Mouse (Mus musculus): Measurements from ENCODE around the gene Egfr. TPM values are rescaled to one million over a fixed set of nuclear protein-coding genes. Genes with fewer than 3 reads are reported as not detected.
A peak's percentile ranks its signal among the peaks of the same experiment; 100 is the strongest.

Gene Egfr
- polyA plus RNA-seq, 1 experiment from 2014 or later: 2.5 TPM

GRCm38 (mm10) chr11:16900653-16901416, 148.8 kb downstream of the Egfr start:
- Histone ChIP-seq H3K27ac (replicated peaks in 1 of 2; ENCODE audit: control insufficient read depth in 1 of 2, insufficient read depth in 1 of 2, low read depth in 2 of 2, low read length in 2 of 2) (no peak overlapping the region), H3K9me3 (ENCODE audit: control insufficient read depth, low read length) (no peaks in the 10 kb centered on the region), H3K36me3 (ENCODE audit: control insufficient read depth, insufficient read depth, low read length) (no peaks in the 10 kb centered on the region), H3K9ac (ENCODE audit: low read length) (no peak overlapping the region), H3K27me3 (ENCODE audit: control insufficient read depth, insufficient read depth, low read length) (no peaks in the 10 kb centered on the region), H3K4me2 (ENCODE audit: low read length) (no peak overlapping the region), H3K4me3 (ENCODE audit: control insufficient read depth in 1 of 2, insufficient read depth in 1 of 2, low read depth in 1 of 2, low read length in 2 of 2) (no peak overlapping the region), H3K4me1 (ENCODE audit: control insufficient read depth in 2 of 2, insufficient read depth in 2 of 2, low read length in 2 of 2) (peaks cover 0 to 16% of the 10 kb centered on the region in 2 experiments; a peak in 1 of 4 replicates)
- ATAC-seq (ENCODE audit: insufficient number of reproducible peaks, insufficient read depth, low FRiP score, low read depth): no peak
- 71% methylated on average over 8 of the region's 8 CpGs for WGBS

GRCm38 (mm10) chr11:16904302-16905011, 152.5 kb downstream of the Egfr start:
- Histone ChIP-seq H3K27me3 (ENCODE audit: control insufficient read depth, insufficient read depth, low read length) (no peaks in the 10 kb centered on the region), H3K9ac (ENCODE audit: low read length) (no peak overlapping the region), H3K27ac (replicated peaks in 1 of 2; ENCODE audit: control insufficient read depth in 1 of 2, insufficient read depth in 1 of 2, low read depth in 2 of 2, low read length in 2 of 2) (no peak overlapping the region), H3K36me3 (ENCODE audit: control insufficient read depth, insufficient read depth, low read length) (no peaks in the 10 kb centered on the region), H3K4me3 (ENCODE audit: control insufficient read depth in 1 of 2, insufficient read depth in 1 of 2, low read depth in 1 of 2, low read length in 2 of 2) (no peak overlapping the region), H3K4me2 (ENCODE audit: low read length) (no peak overlapping the region), H3K4me1 (ENCODE audit: control insufficient read depth in 2 of 2, insufficient read depth in 2 of 2, low read length in 2 of 2) (peaks cover 0 to 18% of the 10 kb centered on the region in 2 experiments; a peak in 1 of 4 replicates), H3K9me3 (ENCODE audit: control insufficient read depth, low read length) (no peaks in the 10 kb centered on the region)
- no peak for ATAC-seq (ENCODE audit: insufficient number of reproducible peaks, insufficient read depth, low FRiP score, low read depth)
- 69% methylated on average over 8 of the region's 8 CpGs for WGBS

- WGBS: 48% methylated on average over 3 of the region's 3 CpGs
- no peak for ATAC-seq (ENCODE audit: insufficient number of reproducible peaks, insufficient read depth, low FRiP score, low read depth)
Observed at GRCm38 (mm10) chr11:16905012-16905332, 153.0 kb downstream of the Egfr start.

GRCm38 (mm10) chr11:16906530-16906929, 154.5 kb downstream of the Egfr start:
- Histone ChIP-seq H3K36me3 (ENCODE audit: control insufficient read depth, insufficient read depth, low read length) (no peaks in the 10 kb centered on the region), H3K4me2 (ENCODE audit: low read length) (no peak overlapping the region), H3K4me3 (ENCODE audit: control insufficient read depth in 1 of 2, insufficient read depth in 1 of 2, low read depth in 1 of 2, low read length in 2 of 2) (no peak overlapping the region), H3K9ac (ENCODE audit: low read length) (no peak overlapping the region), H3K27me3 (ENCODE audit: control insufficient read depth, insufficient read depth, low read length) (no peaks in the 10 kb centered on the region), H3K4me1 (ENCODE audit: control insufficient read depth in 2 of 2, insufficient read depth in 2 of 2, low read length in 2 of 2) (peaks cover 0 to 18% of the 10 kb centered on the region in 2 experiments; a peak in 1 of 4 replicates), H3K27ac (replicated peaks in 1 of 2; ENCODE audit: control insufficient read depth in 1 of 2, insufficient read depth in 1 of 2, low read depth in 2 of 2, low read length in 2 of 2) (no peak overlapping the region), H3K9me3 (ENCODE audit: control insufficient read depth, low read length) (no peaks in the 10 kb centered on the region)
- WGBS: 93% methylated on average over 2 of the region's 2 CpGs
- ATAC-seq (ENCODE audit: insufficient number of reproducible peaks, insufficient read depth, low FRiP score, low read depth): no peak

More at GRCm38 (mm10) chr11:16905012-16905332, 153.0 kb downstream of the Egfr start:
- H3K4me1 ChIP-seq (ENCODE audit: control insufficient read depth in 2 of 2, insufficient read depth in 2 of 2, low read length in 2 of 2): peaks cover 0 to 18% of the 10 kb centered on the region in 2 experiments; a peak in 1 of 4 replicates
- H3K4me2 ChIP-seq (ENCODE audit: low read length): no peak overlapping the region
- no peaks in the 10 kb centered on the region for H3K27me3 ChIP-seq (ENCODE audit: control insufficient read depth, insufficient read depth, low read length)
- H3K9me3 ChIP-seq (ENCODE audit: control insufficient read depth, low read length): no peaks in the 10 kb centered on the region
- no peak overlapping the region for H3K27ac ChIP-seq (replicated peaks in 1 of 2; ENCODE audit: control insufficient read depth in 1 of 2, insufficient read depth in 1 of 2, low read depth in 2 of 2, low read length in 2 of 2)
- H3K36me3 ChIP-seq (ENCODE audit: control insufficient read depth, insufficient read depth, low read length): no peaks in the 10 kb centered on the region
- no peak overlapping the region for H3K9ac ChIP-seq (ENCODE audit: low read length)
- H3K4me3 ChIP-seq (ENCODE audit: control insufficient read depth in 1 of 2, insufficient read depth in 1 of 2, low read depth in 1 of 2, low read length in 2 of 2): no peak overlapping the region

GRCm38 (mm10) chr11:16907517-16908129, 155.6 kb downstream of the Egfr start:
- Histone ChIP-seq H3K27ac (replicated peaks in 1 of 2; ENCODE audit: control insufficient read depth in 1 of 2, insufficient read depth in 1 of 2, low read depth in 2 of 2, low read length in 2 of 2) (0 out of 4 replicates have a peak overlapping the region, but pooled peaks of 1 of the 2 experiments have one; percentile 9), H3K9me3 (ENCODE audit: control insufficient read depth, low read length) (no peaks in the 10 kb centered on the region), H3K4me2 (ENCODE audit: low read length) (no peak overlapping the region), H3K9ac (ENCODE audit: low read length) (no peak overlapping the region), H3K4me1 (ENCODE audit: control insufficient read depth in 2 of 2, insufficient read depth in 2 of 2, low read length in 2 of 2) (peaks cover 0 to 18% of the 10 kb centered on the region in 2 experiments; a peak in 1 of 4 replicates), H3K27me3 (ENCODE audit: control insufficient read depth, insufficient read depth, low read length) (no peaks in the 10 kb centered on the region), H3K4me3 (ENCODE audit: control insufficient read depth in 1 of 2, insufficient read depth in 1 of 2, low read depth in 1 of 2, low read length in 2 of 2) (no peak overlapping the region), H3K36me3 (ENCODE audit: control insufficient read depth, insufficient read depth, low read length) (no peaks in the 10 kb centered on the region)
- 86% methylated on average over 1 of the region's 1 CpGs for whole genome bisulfite sequencing
- no peak for ATAC-seq (ENCODE audit: insufficient number of reproducible peaks, insufficient read depth, low FRiP score, low read depth)

- no peak overlapping the region for H3K9ac ChIP-seq (ENCODE audit: low read length)
- 82% methylated on average over 3 of the region's 3 CpGs for WGBS
Observed at GRCm38 (mm10) chr11:16914756-16915155, 162.8 kb downstream of the Egfr start.

GRCm38 (mm10) chr11:16915850-16916249, 163.8 kb downstream of the Egfr start:
- no peaks in the 10 kb centered on the region for H3K27me3 ChIP-seq (ENCODE audit: control insufficient read depth, insufficient read depth, low read length)

More at GRCm38 (mm10) chr11:16914756-16915155, 162.8 kb downstream of the Egfr start:
- Histone ChIP-seq H3K4me1 (ENCODE audit: control insufficient read depth in 2 of 2, insufficient read depth in 2 of 2, low read length in 2 of 2) (0 out of 4 replicates have a peak, but pooled peaks cover 0 to 5% of the 10 kb centered on the region in 2 experiments), H3K4me2 (ENCODE audit: low read length) (no peak overlapping the region), H3K27me3 (ENCODE audit: control insufficient read depth, insufficient read depth, low read length) (no peaks in the 10 kb centered on the region), H3K36me3 (ENCODE audit: control insufficient read depth, insufficient read depth, low read length) (no peaks in the 10 kb centered on the region), H3K27ac (replicated peaks in 1 of 2; ENCODE audit: control insufficient read depth in 1 of 2, insufficient read depth in 1 of 2, low read depth in 2 of 2, low read length in 2 of 2) (no peak overlapping the region), H3K9me3 (ENCODE audit: control insufficient read depth, low read length) (no peaks in the 10 kb centered on the region), H3K4me3 (ENCODE audit: control insufficient read depth in 1 of 2, insufficient read depth in 1 of 2, low read depth in 1 of 2, low read length in 2 of 2) (no peak overlapping the region)
- no peak for ATAC-seq (ENCODE audit: insufficient number of reproducible peaks, insufficient read depth, low FRiP score, low read depth)

More at GRCm38 (mm10) chr11:16915850-16916249, 163.8 kb downstream of the Egfr start:
- H3K9me3 ChIP-seq (ENCODE audit: control insufficient read depth, low read length): no peaks in the 10 kb centered on the region
- H3K4me2 ChIP-seq (ENCODE audit: low read length): no peak overlapping the region
- 0 out of 4 replicates have a peak, but pooled peaks cover 0 to 5% of the 10 kb centered on the region in 2 experiments for H3K4me1 ChIP-seq (ENCODE audit: control insufficient read depth in 2 of 2, insufficient read depth in 2 of 2, low read length in 2 of 2)
- 61% methylated on average over 5 of the region's 5 CpGs for WGBS
- no peak overlapping the region for H3K9ac ChIP-seq (ENCODE audit: low read length)
- no peaks in the 10 kb centered on the region for H3K36me3 ChIP-seq (ENCODE audit: control insufficient read depth, insufficient read depth, low read length)
- no peak for ATAC-seq (ENCODE audit: insufficient number of reproducible peaks, insufficient read depth, low FRiP score, low read depth)
- no peak overlapping the region for H3K4me3 ChIP-seq (ENCODE audit: control insufficient read depth in 1 of 2, insufficient read depth in 1 of 2, low read depth in 1 of 2, low read length in 2 of 2)
- H3K27ac ChIP-seq (replicated peaks in 1 of 2; ENCODE audit: control insufficient read depth in 1 of 2, insufficient read depth in 1 of 2, low read depth in 2 of 2, low read length in 2 of 2): no peak overlapping the region
